Mouse (Mus musculus): ENCODE results near the gene Nav2. TPM values are rescaled to one million over a fixed set of nuclear protein-coding genes. Genes with fewer than 3 reads are reported as not detected.

Gene Nav2
- polyA plus RNA-seq, 1 experiment = 21.9 TPM

- no peaks in the 10 kb centered on the region for H3K36me3 ChIP-seq (ENCODE audit: control insufficient read depth, insufficient read depth)
- H3K27me3 ChIP-seq (ENCODE audit: control insufficient read depth, insufficient read depth, insufficient read length) = peaks cover 9% of the 10 kb centered on the region
- TF ChIP-seq CEBPB (IDR thresholded peaks at IDR 0.05; ENCODE audit: insufficient read depth, poor library complexity, severe bottlenecking) (no peak), SRF (IDR thresholded peaks at IDR 0.05; ENCODE audit: control insufficient read depth, insufficient read length, low read depth) (no peak), REST (IDR thresholded peaks at IDR 0.05; ENCODE audit: insufficient read depth, insufficient read length) (no peak), POLR2AphosphoS2 (IDR thresholded peaks at IDR 0.05; ENCODE audit: insufficient read length, low read depth) (no peak), USF1 (IDR thresholded peaks at IDR 0.05; ENCODE audit: low read depth) (no peak), E2F4 (IDR thresholded peaks at IDR 0.05; ENCODE audit: insufficient read depth) (no peak), MYOD1 (IDR thresholded peaks at IDR 0.05; ENCODE audit: control insufficient read depth in 1 of 3, insufficient read length in 2 of 3, low read depth in 2 of 3) (no peak), TCF3 (IDR thresholded peaks at IDR 0.05; ENCODE audit: insufficient read length, low read depth) (no peak), POLR2A (IDR thresholded peaks at IDR 0.05; ENCODE audit: insufficient read length, low read depth) (no peak), MYOG (IDR thresholded peaks at IDR 0.05; ENCODE audit: control insufficient read depth in 1 of 3, insufficient read depth in 1 of 3, insufficient read length in 2 of 3, low read depth in 2 of 3) (no peak), MAX (IDR thresholded peaks at IDR 0.05; ENCODE audit: low read depth) (no peak), TCF12 (IDR thresholded peaks at IDR 0.05; ENCODE audit: insufficient read depth, poor library complexity, severe bottlenecking) (no peak)
- no peaks in the 10 kb centered on the region for H3K79me2 ChIP-seq (ENCODE audit: control insufficient read depth, insufficient read depth)
- H3ac ChIP-seq (ENCODE audit: control insufficient read depth, insufficient read length) = no peak overlapping the region
- no peak overlapping the region for H3K4me2 ChIP-seq (ENCODE audit: low read depth)
- no peak overlapping the region for H3K4me3 ChIP-seq
Observed at GRCm38 (mm10) chr7:49052871-49053618, 144.5 kb downstream of the Nav2 start.

GRCm38 (mm10) chr7:49055273-49055672 is 146.8 kb downstream of the Nav2 start:
- Histone ChIP-seq H3ac (ENCODE audit: control insufficient read depth, insufficient read length) (no peak overlapping the region), H3K4me2 (ENCODE audit: low read depth) (no peak overlapping the region), H3K36me3 (ENCODE audit: control insufficient read depth, insufficient read depth) (no peaks in the 10 kb centered on the region), H3K4me3 (no peak overlapping the region), H3K27me3 (ENCODE audit: control insufficient read depth, insufficient read depth, insufficient read length) (peaks cover 9% of the 10 kb centered on the region), H3K79me2 (ENCODE audit: control insufficient read depth, insufficient read depth) (no peaks in the 10 kb centered on the region)
- TF ChIP-seq USF1 (IDR thresholded peaks at IDR 0.05; ENCODE audit: low read depth) (no peak), TCF3 (IDR thresholded peaks at IDR 0.05; ENCODE audit: insufficient read length, low read depth) (no peak), MYOD1 (IDR thresholded peaks at IDR 0.05; ENCODE audit: control insufficient read depth in 1 of 3, insufficient read length in 2 of 3, low read depth in 2 of 3) (no peak), CEBPB (IDR thresholded peaks at IDR 0.05; ENCODE audit: insufficient read depth, poor library complexity, severe bottlenecking) (no peak), REST (IDR thresholded peaks at IDR 0.05; ENCODE audit: insufficient read depth, insufficient read length) (no peak), MAX (IDR thresholded peaks at IDR 0.05; ENCODE audit: low read depth) (no peak), E2F4 (IDR thresholded peaks at IDR 0.05; ENCODE audit: insufficient read depth) (no peak), TCF12 (IDR thresholded peaks at IDR 0.05; ENCODE audit: insufficient read depth, poor library complexity, severe bottlenecking) (no peak), POLR2A (IDR thresholded peaks at IDR 0.05; ENCODE audit: insufficient read length, low read depth) (no peak), MYOG (IDR thresholded peaks at IDR 0.05; ENCODE audit: control insufficient read depth in 1 of 3, insufficient read depth in 1 of 3, insufficient read length in 2 of 3, low read depth in 2 of 3) (no peak), SRF (IDR thresholded peaks at IDR 0.05; ENCODE audit: control insufficient read depth, insufficient read length, low read depth) (no peak), POLR2AphosphoS2 (IDR thresholded peaks at IDR 0.05; ENCODE audit: insufficient read length, low read depth) (no peak)

GRCm38 (mm10) chr7:49058304-49059012 is 149.9 kb downstream of the Nav2 start:
- H3K4me3 ChIP-seq = no peak overlapping the region
- no peaks in the 10 kb centered on the region for H3K79me2 ChIP-seq (ENCODE audit: control insufficient read depth, insufficient read depth)
- no peak for TF ChIP-seq SRF (IDR thresholded peaks at IDR 0.05; ENCODE audit: control insufficient read depth, insufficient read length, low read depth)
- no peak for TF ChIP-seq POLR2A (IDR thresholded peaks at IDR 0.05; ENCODE audit: insufficient read length, low read depth)
- TF ChIP-seq E2F4 (IDR thresholded peaks at IDR 0.05; ENCODE audit: insufficient read depth) = no peak
- no peak for TF ChIP-seq REST (IDR thresholded peaks at IDR 0.05; ENCODE audit: insufficient read depth, insufficient read length)
- TF ChIP-seq MYOD1 (IDR thresholded peaks at IDR 0.05; ENCODE audit: control insufficient read depth in 1 of 3, insufficient read length in 2 of 3, low read depth in 2 of 3) = no peak
- no peak for TF ChIP-seq CEBPB (IDR thresholded peaks at IDR 0.05; ENCODE audit: insufficient read depth, poor library complexity, severe bottlenecking)
- no peak for TF ChIP-seq MAX (IDR thresholded peaks at IDR 0.05; ENCODE audit: low read depth)
- TF ChIP-seq MYOG (IDR thresholded peaks at IDR 0.05; ENCODE audit: control insufficient read depth in 1 of 3, insufficient read depth in 1 of 3, insufficient read length in 2 of 3, low read depth in 2 of 3) = no peak
- TF ChIP-seq TCF3 (IDR thresholded peaks at IDR 0.05; ENCODE audit: insufficient read length, low read depth) = no peak
- no peaks in the 10 kb centered on the region for H3K36me3 ChIP-seq (ENCODE audit: control insufficient read depth, insufficient read depth)
- no peak overlapping the region for H3K4me2 ChIP-seq (ENCODE audit: low read depth)
- no peak overlapping the region for H3ac ChIP-seq (ENCODE audit: control insufficient read depth, insufficient read length)
- peaks cover 4% of the 10 kb centered on the region for H3K27me3 ChIP-seq (ENCODE audit: control insufficient read depth, insufficient read depth, insufficient read length)

- Histone ChIP-seq H3K36me3 (ENCODE audit: control insufficient read depth, insufficient read depth) (no peaks in the 10 kb centered on the region), H3ac (ENCODE audit: control insufficient read depth, insufficient read length) (no peak overlapping the region), H3K4me2 (ENCODE audit: low read depth) (no peak overlapping the region), H3K27me3 (ENCODE audit: control insufficient read depth, insufficient read depth, insufficient read length) (peaks cover 4% of the 10 kb centered on the region), H3K4me3 (no peak overlapping the region), H3K79me2 (ENCODE audit: control insufficient read depth, insufficient read depth) (no peaks in the 10 kb centered on the region)
- no peak for TF ChIP-seq REST (IDR thresholded peaks at IDR 0.05; ENCODE audit: insufficient read depth, insufficient read length)
- TF ChIP-seq USF1 (IDR thresholded peaks at IDR 0.05; ENCODE audit: low read depth) = no peak
- TF ChIP-seq MAX (IDR thresholded peaks at IDR 0.05; ENCODE audit: low read depth) = no peak
- TF ChIP-seq E2F4 (IDR thresholded peaks at IDR 0.05; ENCODE audit: insufficient read depth) = no peak
- no peak for TF ChIP-seq TCF3 (IDR thresholded peaks at IDR 0.05; ENCODE audit: insufficient read length, low read depth)
- no peak for TF ChIP-seq MYOD1 (IDR thresholded peaks at IDR 0.05; ENCODE audit: control insufficient read depth in 1 of 3, insufficient read length in 2 of 3, low read depth in 2 of 3)
- no peak for TF ChIP-seq TCF12 (IDR thresholded peaks at IDR 0.05; ENCODE audit: insufficient read depth, poor library complexity, severe bottlenecking)
- no peak for TF ChIP-seq MYOG (IDR thresholded peaks at IDR 0.05; ENCODE audit: control insufficient read depth in 1 of 3, insufficient read depth in 1 of 3, insufficient read length in 2 of 3, low read depth in 2 of 3)
- no peak for TF ChIP-seq POLR2A (IDR thresholded peaks at IDR 0.05; ENCODE audit: insufficient read length, low read depth)
- TF ChIP-seq POLR2AphosphoS2 (IDR thresholded peaks at IDR 0.05; ENCODE audit: insufficient read length, low read depth) = no peak
- no peak for TF ChIP-seq SRF (IDR thresholded peaks at IDR 0.05; ENCODE audit: control insufficient read depth, insufficient read length, low read depth)
Observed at GRCm38 (mm10) chr7:49064792-49065521, 156.4 kb downstream of the Nav2 start.
